Mouse (Mus musculus) frontal cortex, postnatal 36 days (tissue): ENCODE data around the gene Kptn.

ENCODE experiments used
- DNase-seq, 2 experiments: peaks; one replicate each; pipeline ENCODE4 v3.0.0; 2022; ENCODE audit warnings: low spot score in 2 of 2

The Kptn gene

DNA sequence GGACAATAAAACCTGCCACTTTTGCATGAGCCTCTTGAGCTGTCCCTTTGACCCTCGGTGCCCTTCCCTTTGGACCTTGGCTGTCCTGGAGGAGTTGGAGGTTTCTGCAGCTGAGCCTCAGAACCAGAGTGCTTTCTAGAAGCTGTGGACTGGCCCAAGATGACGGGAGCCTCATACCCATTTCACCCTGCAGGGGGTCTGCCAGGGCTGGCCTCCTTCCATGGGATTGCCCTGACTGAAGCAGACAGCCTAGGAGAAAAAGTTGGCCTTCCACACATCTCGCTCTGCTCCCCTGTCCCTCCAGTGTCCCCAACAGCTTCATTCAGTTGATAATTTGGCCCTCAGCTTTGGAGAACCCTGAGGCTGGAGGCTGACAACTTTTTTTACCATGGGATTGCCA lies 2.6 kb upstream of the Kptn start:
- no peak for DNase-seq

DNA sequence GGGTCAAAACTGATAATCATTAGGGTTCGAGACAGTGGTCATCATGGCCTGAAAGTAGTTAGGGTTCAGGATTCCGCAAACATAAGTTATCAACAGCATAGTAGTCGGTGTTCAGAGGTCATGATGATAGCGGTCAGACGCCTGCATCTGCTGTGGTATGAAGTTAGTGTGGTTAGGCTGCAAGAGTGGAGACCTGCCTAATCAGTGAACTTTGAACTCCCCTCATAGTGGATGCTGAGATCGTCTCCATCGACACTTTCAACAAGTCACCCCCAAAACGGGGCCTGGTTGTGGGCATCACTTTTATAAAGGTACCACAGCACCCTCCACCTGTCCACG lies 536 bp downstream of the Kptn start:
- DNase-seq: no peak

DNA sequence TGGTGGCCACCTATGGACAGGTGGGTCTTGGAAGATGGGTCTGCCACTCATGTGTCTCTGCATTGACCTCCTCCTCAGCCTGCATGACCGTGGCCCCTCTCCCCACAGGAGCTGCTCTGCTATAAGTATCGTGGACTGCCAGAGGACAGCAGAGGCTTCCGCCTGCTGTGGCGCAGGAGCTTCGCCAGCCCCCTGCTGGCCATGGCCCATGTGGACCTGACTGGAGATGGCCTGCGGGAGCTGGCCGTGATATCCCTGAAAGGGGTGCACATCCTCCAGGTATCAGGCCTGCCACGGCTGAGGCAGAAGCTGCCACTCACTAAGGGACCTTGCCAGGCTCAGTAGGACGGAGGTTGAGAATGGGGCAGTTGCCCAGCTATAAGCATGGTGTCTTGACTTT lies 6.1 kb downstream of the Kptn start:
- DNase-seq: no peak

DNA sequence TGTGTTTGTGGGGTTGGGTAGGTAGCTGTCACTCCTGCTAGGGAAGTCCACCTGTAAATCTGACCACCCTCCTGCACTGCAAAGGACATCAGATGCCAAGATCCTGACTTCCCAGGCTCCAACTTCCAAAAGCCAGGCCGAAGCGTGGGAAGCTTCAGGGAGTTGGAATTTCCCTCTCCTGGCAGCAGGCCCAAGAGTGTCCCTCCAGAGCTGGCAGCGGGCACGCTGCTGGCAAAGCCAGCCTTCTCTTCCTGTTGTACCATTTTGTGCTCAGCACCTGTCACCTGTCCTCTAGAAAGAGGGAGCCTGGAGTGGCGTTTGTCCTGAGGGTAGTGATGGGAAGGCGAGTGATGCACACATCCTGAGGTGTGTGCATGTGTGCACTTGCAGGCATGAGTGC lies 8.6 kb downstream of the Kptn start:
- no peak for DNase-seq

DNA sequence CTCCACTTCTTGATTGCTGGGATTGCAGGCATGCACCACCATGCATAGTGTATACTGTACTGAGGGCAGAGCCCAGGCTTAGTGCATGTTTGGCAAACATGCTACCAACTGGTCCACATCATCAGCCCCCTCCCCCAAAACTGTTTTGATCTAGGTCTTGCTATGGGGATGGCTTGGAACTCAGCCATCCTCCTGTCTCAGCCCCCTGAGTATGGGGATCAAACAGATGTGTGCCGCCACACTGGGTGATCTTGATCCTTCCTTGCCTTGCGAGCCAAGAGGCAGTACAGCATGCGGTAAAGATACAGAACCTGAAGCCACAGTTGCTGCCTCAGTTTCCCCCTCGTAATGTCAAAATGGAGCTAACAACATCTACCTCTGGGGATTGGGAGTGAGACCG lies 9.2 kb downstream of the Kptn start:
- no peak for DNase-seq

DNA sequence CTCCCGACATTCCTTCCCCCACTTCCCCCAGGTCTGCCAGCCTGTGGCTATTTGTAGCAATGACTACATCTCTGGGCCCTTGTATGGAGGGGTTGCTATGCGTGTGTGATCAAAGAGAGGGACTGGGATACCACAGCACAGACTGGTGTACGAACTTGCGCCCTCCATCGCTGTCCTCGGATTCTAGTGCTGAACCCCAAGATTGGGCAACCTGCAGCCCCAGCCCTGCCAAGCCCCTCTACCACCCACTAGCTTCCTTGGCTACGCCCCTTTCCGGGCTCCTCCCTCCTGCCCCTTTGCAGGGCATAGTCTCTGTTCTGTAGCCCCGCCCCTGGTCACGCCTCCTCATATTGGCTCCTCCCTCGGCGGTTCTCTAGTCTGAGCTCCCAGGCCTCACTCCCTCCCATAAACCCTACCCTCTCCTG lies 9.7 kb downstream of the Kptn start, which contains the start of gene Slc8a2:
Gene Slc8a2 (plus strand): TSS at position 406 of the 425 bp plus-strand sequence.
- peak; percentile 86 to 92 for DNase-seq

DNA sequence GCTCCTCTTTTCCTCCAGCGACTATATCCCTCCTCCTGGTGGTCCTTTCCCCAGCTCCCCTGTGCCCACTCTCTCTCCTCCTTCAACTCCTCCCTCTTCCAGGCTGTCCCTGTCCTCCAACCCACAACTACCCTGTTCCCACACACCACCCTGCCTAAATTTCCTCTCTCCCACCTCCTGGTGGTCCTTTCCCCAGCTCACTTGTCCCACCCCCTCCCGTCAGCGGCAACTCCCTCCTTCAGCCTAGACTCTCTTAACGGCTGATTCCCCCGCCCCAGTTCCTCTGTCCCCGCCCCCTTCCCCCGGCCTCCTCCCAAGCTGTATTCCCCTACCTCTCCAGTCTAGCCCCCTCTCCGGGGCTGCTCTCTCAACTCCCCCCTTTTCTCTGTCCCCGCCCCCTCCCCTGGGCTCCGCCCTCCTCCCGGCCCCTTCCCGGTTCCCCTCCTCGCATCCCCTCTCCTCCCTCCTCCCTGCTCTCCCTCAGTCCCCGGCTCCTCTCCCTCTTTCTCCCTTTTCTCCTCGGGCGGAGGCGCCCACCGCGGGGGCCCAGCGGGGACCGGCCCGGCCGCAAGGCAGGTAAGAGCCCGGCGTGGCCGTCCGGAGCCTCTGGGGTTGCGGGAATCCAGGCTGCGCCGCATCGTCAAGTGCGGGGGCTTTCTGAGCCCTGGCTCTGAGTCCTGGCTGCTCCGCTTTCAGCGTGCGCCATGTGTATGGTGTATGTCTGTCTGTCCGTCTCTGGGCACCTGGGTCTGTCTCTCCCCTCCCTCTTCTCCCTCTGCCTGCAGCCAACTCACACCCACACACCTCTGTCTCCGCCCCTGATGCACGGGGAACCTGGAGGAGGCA lies 10.4 kb downstream of the Kptn start:
- DNase-seq: peak in 1 of 2 experiments; percentile 60

GRCm38 (mm10) chr7:16130956-16131634 lies 11.4 kb downstream of the Kptn start:
- peak in 1 of 2 experiments; percentile 59 for DNase-seq

DNA sequence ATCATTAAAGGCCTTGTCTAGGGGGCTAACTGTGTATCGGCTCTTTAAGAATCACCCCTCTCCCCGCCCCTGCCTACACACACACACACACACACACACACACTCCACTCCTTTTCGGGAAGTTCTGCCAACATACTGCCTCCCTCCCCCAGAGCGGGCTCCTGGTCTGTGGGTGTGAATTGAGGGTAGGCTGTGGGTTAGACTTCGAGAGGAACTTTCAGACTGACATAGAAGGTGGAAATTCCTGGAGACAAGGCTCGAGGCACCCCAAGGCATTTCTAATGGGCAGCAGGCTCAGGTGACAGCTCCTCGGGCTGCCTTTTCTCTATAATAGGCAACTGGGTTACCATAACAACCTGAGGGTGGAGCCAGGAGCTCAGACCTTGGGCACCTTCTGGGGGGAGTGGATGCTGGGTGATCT lies 12.5 kb downstream of the Kptn start:
- no peak for DNase-seq

DNA sequence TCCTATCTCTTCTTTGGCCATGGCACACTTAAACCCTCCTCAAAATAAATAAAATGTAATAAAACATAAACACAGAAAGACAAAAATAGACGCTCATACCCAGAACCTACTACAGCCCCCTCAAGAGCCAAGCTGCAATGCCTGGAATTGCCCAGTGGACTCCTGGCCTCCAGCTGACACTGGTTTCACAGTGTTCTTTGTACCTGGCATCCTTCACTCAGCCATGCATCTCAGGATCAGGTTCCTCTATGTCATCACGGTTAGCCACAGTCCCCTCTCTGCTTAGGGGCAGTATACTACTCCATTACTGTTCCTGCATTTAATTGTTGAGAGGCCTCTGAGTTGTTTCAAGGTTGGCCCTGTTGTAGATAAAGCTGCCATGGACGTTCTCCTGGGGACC lies 13.2 kb downstream of the Kptn start:
- DNase-seq: no peak

DNA sequence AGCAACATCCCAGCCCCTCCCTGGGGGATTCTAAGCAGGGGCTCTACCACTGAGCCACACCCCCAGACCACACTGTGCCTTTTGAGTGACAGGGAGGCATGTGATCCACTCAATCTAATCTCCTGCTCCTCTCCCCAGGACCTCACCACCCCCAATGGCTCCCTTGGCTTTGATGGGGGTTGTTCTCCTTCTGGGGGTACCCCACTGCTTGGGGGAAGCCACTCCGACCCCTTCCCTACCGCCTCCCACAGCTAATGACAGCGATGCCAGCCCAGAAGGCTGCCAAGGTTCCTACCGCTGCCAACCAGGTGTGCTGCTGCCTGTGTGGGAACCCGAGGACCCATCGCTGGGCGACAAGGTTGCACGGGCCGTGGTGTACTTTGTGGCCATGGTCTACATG lies 14.0 kb downstream of the Kptn start:
- no peak for DNase-seq

- no peak for DNase-seq
Observed at GRCm38 (mm10) chr7:16134951-16135392, 15.3 kb downstream of the Kptn start.

GRCm38 (mm10) chr7:16146489-16147410 lies 27.1 kb downstream of the Kptn start:
- DNase-seq: peak; percentile 73 to 77

DNA sequence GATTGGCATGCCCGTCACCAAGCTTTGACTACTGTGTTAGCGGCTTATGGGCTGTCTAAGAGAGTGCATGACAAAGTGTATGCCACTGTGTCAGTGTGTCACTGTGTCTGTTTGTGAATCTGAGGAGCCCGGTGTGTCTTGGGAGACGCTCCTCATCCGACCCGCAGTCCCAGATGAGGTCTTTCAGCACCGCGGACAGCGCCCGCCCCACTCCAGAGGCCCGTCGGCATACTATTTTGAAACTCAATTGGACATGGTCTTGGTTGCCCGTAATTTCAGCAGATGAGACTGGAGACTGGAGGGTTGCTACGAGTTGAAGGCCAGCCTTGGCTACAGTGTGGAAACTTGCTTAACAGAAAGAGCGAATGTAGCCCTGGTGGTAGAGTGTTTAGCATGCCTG lies 27.9 kb downstream of the Kptn start:
- no peak for DNase-seq

- peak; percentile 89 to 93 for DNase-seq
Observed at GRCm38 (mm10) chr7:16149241-16149640, 29.5 kb downstream of the Kptn start.

DNA sequence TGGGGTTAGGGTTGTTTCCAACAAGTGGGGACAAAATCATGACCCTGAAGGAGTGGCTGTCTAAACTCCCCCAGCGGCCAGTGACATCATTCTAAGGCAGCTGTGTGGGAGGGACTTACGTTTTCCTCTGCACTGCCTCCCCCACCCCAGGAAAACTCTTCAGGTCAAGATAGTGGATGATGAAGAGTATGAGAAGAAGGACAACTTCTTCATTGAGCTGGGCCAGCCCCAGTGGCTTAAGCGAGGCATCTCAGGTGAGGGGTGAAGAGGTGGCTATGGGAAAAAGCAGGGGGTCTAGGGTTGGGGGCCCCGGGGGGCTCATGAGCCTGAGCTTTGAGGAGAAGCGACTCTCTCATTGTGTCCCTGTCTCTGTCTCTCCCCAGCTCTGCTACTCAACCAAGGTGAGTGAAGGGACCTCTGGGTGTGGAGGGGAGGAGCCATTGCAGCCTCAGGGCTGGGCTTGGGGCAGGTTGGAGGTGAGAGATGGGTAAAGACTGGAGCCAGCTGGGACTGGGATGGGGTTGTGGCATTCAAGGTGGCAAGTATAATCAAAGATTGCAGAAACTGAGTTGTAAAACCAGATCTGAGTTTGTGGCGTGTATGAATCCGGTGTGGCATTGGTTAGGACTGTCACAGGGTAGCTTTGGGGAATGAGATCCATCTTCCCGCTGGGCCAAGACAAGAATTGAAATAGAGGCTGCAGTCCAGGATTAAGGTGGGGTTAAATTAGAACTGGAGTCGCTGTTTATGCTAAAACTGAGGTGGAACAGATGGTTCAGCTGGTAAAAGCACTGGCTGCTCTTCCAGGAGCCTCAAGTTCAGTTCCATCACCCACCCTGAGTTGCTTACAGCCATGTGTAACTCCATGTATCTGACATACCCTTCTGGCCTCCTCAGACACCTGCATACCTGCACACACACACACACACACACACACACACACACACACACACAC lies 30.8 kb downstream of the Kptn start:
- no peak for DNase-seq

- peak; percentile 66 to 69 for DNase-seq
Observed at GRCm38 (mm10) chr7:16153522-16153921, 33.8 kb downstream of the Kptn start.

DNA sequence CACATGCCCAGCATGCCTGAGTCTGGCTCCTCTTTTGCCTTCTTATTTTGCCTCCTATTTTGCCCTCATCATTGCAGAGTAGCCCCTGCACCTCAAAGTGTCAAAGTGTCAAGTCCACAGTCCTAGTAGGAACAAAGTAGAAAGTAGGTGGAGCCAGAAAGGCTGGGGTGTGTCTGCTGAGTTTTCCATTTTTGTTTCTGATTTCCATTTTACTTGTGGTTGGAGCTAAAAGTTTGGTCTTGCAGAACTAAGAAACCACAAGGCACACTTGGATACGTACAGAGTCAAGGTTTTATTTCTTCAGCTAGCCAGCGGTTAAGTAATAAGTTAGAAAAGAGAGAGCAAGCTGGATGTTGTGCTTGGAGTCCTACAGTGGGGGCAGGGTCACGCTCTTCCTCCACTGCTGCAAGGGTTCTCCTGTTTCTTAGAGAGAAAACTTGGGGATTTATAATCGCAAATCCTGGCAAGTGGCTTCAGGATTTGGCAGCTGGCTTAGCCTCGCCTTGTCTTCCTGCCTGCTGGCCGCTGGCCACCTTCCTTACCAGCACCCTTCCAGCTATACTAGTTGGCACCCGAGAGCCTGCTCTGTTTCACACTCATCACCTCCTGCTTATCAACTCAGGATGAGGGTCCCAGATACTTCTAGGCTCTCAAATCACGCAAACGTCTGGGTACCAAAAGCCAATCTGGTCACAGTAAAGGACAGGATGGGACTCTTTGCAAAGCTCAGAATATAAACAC lies 35.6 kb downstream of the Kptn start:
- peak in 1 of 2 experiments; percentile 69 for DNase-seq

GRCm38 (mm10) chr7:16156105-16156714 lies 36.5 kb downstream of the Kptn start:
- DNase-seq: no peak

DNA sequence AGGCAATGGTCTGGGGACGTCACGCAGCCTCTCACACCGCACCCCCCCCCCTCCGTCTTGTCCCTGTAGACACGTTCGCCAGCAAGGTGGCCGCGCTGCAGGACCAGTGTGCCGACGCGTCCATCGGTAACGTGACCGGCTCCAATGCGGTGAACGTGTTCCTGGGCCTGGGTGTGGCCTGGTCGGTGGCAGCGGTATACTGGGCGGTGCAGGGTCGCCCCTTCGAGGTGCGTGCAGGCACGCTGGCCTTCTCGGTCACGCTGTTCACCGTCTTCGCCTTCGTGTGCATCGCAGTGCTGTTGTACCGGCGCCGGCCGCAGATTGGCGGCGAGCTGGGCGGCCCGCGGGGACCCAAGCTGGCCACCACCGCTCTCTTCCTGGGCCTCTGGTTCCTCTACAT lies 39.0 kb downstream of the Kptn start:
- DNase-seq: no peak
